Mouse (Mus musculus) retina, embryonic 14.5 days (tissue): ENCODE data around the gene Gm12695.

Experiments used
- DNase-seq: peaks from one replicate; pipeline ENCODE4 v3.0.0-alpha.2; 2015; ENCODE audit warnings: low spot score

Gm12695 gene

GRCm38 (mm10) chr4:96698218-96698561 is 86.8 kb downstream of the Gm12695 start:
- DNase-seq = no peak

GRCm38 (mm10) chr4:96697511-96698217 is 87.3 kb downstream of the Gm12695 start:
- peak; percentile 28 for DNase-seq

GRCm38 (mm10) chr4:96696614-96697360 is 88.2 kb downstream of the Gm12695 start:
- DNase-seq = peak; percentile 84

- peak; percentile 25 for DNase-seq
These were observed 97.6 kb downstream of the Gm12695 start for GRCm38 (mm10) chr4:96687358-96687803.

GRCm38 (mm10) chr4:96683474-96683873 is 101.5 kb downstream of the Gm12695 start:
- peak; percentile 74 for DNase-seq

- no peak for DNase-seq
These were observed 104.0 kb downstream of the Gm12695 start for GRCm38 (mm10) chr4:96680966-96681365.

GRCm38 (mm10) chr4:96680233-96680632 is 104.8 kb downstream of the Gm12695 start:
- peak; percentile 22 for DNase-seq
